Mouse (Mus musculus): ENCODE measurements around the gene Tmem255b.

DNA sequence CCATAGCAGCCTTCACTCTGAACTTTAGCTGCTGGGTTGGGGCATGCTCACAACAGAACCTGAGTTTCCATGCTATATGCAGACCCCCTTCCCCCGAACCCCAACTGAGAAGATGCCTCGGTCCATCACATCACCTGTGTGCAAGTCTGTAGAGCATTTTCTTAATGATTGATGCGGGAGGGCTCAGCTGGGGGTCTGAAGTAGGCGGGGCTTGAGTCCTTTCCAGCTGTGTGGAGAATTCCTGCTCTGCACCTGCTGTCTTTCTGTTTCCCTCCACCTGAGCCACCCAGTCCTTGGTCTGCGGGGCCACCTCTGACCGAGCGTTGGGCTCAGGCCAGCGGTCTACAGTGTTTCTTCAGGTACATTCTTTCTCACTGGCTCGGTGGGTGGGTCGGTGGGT lies at the start of gene Tmem255b:
- TF ChIP-seq CTCF (IDR thresholded peaks at IDR 0.05; ENCODE audit: extremely low read depth, insufficient read length, insufficient replicate concordance, low read depth, low read length) = no peak
- TF ChIP-seq POLR2A (IDR thresholded peaks at IDR 0.05; ENCODE audit: low read depth, low read length) = no peak

Measured in small intestine, adult 2 months (tissue).